Mouse (Mus musculus) lung, adult 2 months (tissue): ENCODE measurements around the gene Grk5. TPM values are rescaled to one million over a fixed set of nuclear protein-coding genes. Genes with fewer than 3 reads are reported as not detected.

Source experiments
- DNase-seq: peaks from one replicate; pipeline ENCODE4 v3.0.0; 2022
- H3K4me1 ChIP-seq: fragments of 200-500 bp; 2 replicates; pipeline ENCODE4 v1.6.1; 2011; ENCODE audit warnings: low read length; ENCODE audit not compliant: control insufficient read depth, insufficient read depth
- H3K4me3 ChIP-seq: fragments of 200-500 bp; replicated peaks from 2 replicates; pipeline ENCODE3; 2011; ENCODE audit warnings: low read depth, mild to moderate bottlenecking, control low read depth, low read length; ENCODE audit errors: extremely low read depth
- CTCF ChIP-seq: fragments of 200-500 bp; IDR thresholded peaks from 2 replicates; pipeline ENCODE4 v1.5.1; 2011; ENCODE audit warnings: mild to moderate bottlenecking, low read length, control low read depth; ENCODE audit not compliant: insufficient read depth
- POLR2A ChIP-seq: fragments of 200-500 bp; IDR thresholded peaks from 2 replicates; pipeline ENCODE4 v1.6.1; 2011; ENCODE audit warnings: low read depth, mild to moderate bottlenecking, control low read depth, low read length, borderline replicate concordance; ENCODE audit errors: extremely low read depth
- WGBS: fragments of 180-500 bp; shearing (Covaris S2); methylation state at CpG from one replicate; pipeline ENCODE4 v1.1.7; 2018; 5-methylcytosine and 5-hydroxymethylcytosine counted together
- polyA plus RNA-seq: library from polyadenylated mRNA; depleted of rRNA; stranded (reverse); fragments of >200 nt; gene quantifications from 2 replicates; pipeline ENCODE4 v1.2.3, GENCODE M21; 2012; rRNA removed

The Grk5 gene
- polyA plus RNA-seq, 1 experiment: 10.8 TPM

DNA sequence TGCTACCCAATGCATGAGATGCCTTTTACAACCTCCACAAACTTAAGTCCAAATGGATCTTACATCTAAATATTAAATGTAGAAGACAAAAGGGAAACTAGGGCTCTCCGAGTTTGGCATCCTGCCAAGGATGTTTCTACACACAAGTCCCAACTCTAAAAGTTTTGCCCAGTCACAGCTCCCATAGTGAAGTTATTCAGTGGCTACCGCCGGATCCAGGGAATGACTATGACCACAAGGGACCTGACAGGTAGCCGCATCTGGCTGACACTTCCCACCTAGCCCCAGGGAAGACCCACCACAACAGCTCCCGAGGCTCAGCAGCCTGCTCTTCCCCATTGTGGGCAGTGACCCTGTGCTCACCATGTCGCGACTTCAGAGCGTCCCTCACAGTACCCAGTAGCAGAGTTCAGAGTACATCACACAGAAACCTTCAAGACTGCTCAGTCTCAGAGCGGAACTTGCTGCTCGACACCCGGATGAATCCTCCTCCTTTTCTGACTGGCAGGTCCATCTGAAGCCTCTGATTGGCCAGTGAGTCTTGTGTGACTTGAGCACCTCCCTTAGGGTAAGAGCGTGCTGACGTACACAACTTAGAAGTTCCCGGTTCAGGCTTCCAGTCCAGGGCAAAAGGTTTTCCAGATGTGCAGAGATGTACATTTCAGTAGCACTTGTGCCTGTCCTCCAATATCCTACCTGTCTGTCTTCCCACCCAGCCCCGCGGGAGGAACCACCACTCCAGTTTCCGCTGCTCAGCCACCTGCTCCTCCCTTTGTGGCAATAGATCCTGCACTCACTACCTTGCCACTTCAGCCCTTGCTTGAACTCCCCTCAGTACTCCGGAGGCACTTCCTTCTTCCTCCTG lies 251.0 kb downstream of the Grk5 start, which contains the start of gene Zfp950:
Zfp950 (minus strand) TSS at position 499 of the 865 bp plus-strand sequence.
- DNase-seq: peak; percentile 81
- under 1% methylated on average over 18 of the region's 18 CpGs for WGBS
- no peak for TF ChIP-seq CTCF
- peak; percentile 67; the same call in 1 of the 2 replicates for TF ChIP-seq POLR2A
- H3K4me1 ChIP-seq: no peaks in the 10 kb centered on the region; the same call in 1 of the 2 replicates
- peak within 1 kb of the TSS; percentile 98 for H3K4me3 ChIP-seq

DNA sequence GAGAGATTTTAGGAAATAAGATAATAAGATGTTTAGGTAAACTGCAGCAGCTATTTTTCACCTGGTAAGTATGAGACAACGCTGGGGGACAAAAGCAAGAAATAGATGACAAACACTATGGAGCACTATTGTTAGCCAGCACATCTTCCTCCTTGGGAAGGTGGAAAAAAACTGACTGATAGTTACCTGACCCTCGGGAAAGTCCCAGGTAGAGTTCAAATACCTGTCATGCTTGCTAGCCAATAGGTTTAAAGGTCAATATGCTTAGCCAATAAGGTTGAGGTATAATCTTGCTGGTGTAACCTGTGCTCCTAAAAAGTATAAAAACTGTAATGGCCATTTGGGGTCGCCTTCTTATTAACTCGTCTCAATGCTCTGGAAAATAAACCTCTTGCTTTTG lies 251.8 kb downstream of the Grk5 start:
- 28% methylated on average over 4 of the region's 4 CpGs for WGBS
- Histone ChIP-seq H3K4me1 (no peaks in the 10 kb centered on the region; the same call in 1 of the 2 replicates), H3K4me3 (peak overlapping the region; percentile 98)
- no peak for DNase-seq
- no peak for TF ChIP-seq POLR2A
- no peak for TF ChIP-seq CTCF

Other genes with a start within 250 kb of the Grk5 start
- 0.41 and 0.74 TPM in 2 replicates for gene Nanos1, start 133.8 kb upstream of the Grk5 start, polyA plus RNA-seq
- gene Eif3a, start 99.1 kb upstream of the Grk5 start, polyA plus RNA-seq: 20.9 and 34.9 TPM in 2 replicates
- 9.2 and 12.5 TPM in 2 replicates for gene Fam45a, start 78.2 kb upstream of the Grk5 start, polyA plus RNA-seq
- 1.2 and 2.6 TPM in 2 replicates for gene Sfxn4, start 28.3 kb upstream of the Grk5 start, polyA plus RNA-seq
- 57.1 and 83.3 TPM in 2 replicates for gene Prdx3, start 15.2 kb upstream of the Grk5 start, polyA plus RNA-seq